Mouse (Mus musculus) cerebellum, adult 2 months (tissue): ENCODE measurements around the gene Afmid.

Source experiments
- CTCF ChIP-seq: fragments of 200-500 bp; IDR thresholded peaks from 2 replicates; pipeline ENCODE4 v1.5.1; 2011; ENCODE audit warnings: low read depth, mild to moderate bottlenecking, control low read depth, low read length, moderate library complexity, borderline replicate concordance; ENCODE audit not compliant: insufficient read depth
- POLR2A ChIP-seq: fragments of 200-500 bp; IDR thresholded peaks from 2 replicates; pipeline ENCODE4 v1.6.1; 2011; ENCODE audit warnings: low read length, control low read depth, borderline replicate concordance; ENCODE audit not compliant: insufficient read depth

DNA sequence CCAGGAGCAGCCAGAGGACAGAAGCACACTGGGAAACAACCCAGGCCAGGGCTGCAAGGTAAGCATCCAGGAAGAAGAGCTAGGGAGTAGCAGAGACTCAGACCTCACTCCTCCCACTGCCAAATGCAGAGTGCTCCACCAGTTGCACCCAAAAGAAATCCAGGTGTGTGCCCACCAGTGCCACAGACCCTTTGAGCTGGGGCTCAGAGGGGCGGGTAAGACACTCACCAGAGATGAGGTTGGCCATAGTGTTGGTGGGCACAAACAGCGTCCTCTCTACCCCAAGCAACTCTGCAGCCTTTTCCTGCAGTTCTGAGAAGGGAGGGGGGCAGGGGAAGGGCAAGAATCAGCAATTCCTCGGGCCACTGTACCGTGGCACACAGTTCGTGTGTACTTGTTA lies 45.7 kb downstream of the Afmid start:
- TF ChIP-seq CTCF (no peak), POLR2A (no peak)
